Mouse (Mus musculus) splenic B cell, adult 2 months (primary cell): Measurements from ENCODE around the gene Tepp.

ENCODE experiments used
- DNase-seq: peaks from one replicate; pipeline ENCODE4 v3.0.0-alpha.2; 2011; ENCODE audit warnings: low read depth, low spot score
- H3K27me3 ChIP-seq: 2 replicates; pipeline ENCODE4 v1.6.1; 2012; ENCODE audit warnings: mild to moderate bottlenecking, low read length, moderate library complexity, mixed read lengths; ENCODE audit not compliant: control insufficient read depth, poor library complexity, insufficient read depth, severe bottlenecking
- H3K36me3 ChIP-seq: 2 replicates; pipeline ENCODE4 v1.6.1; 2012; ENCODE audit warnings: mild to moderate bottlenecking, low read length, moderate library complexity, mixed read lengths; ENCODE audit not compliant: control insufficient read depth, poor library complexity, insufficient read depth, severe bottlenecking

Gene Tepp

GRCm38 (mm10) chr8:95346643-95347545, 36.5 kb downstream of the Tepp start:
- H3K36me3 ChIP-seq, result peaks cover 2% of the 10 kb centered on the region; the same call in 1 of the 2 replicates
- DNase-seq, result peak; percentile 71
- H3K27me3 ChIP-seq, result peaks cover under 1% of the 10 kb centered on the region; the same call in 1 of the 2 replicates

- peaks cover 2% of the 10 kb centered on the region; the same call in 1 of the 2 replicates for H3K36me3 ChIP-seq
- DNase-seq, result no peak
These were observed 38.0 kb downstream of the Tepp start for GRCm38 (mm10) chr8:95348356-95348755.

GRCm38 (mm10) chr8:95348811-95349630, 38.7 kb downstream of the Tepp start:
- peak; percentile 29 for DNase-seq
- Histone ChIP-seq H3K27me3 (peaks cover 3% of the 10 kb centered on the region; the same call in 1 of the 2 replicates), H3K36me3 (peaks cover 2% of the 10 kb centered on the region; the same call in 1 of the 2 replicates)

More at GRCm38 (mm10) chr8:95348356-95348755, 38.0 kb downstream of the Tepp start:
- H3K27me3 ChIP-seq, result peaks cover 2% of the 10 kb centered on the region; the same call in 1 of the 2 replicates

- 0 out of 2 replicates have a peak, but pooled peaks cover under 1% of the 10 kb centered on the region for H3K36me3 ChIP-seq
- peaks cover 3% of the 10 kb centered on the region; the same call in 1 of the 2 replicates for H3K27me3 ChIP-seq
- DNase-seq, result no peak
These were observed 41.1 kb downstream of the Tepp start for GRCm38 (mm10) chr8:95351461-95351860.

- DNase-seq, result no peak
These were observed 41.9 kb downstream of the Tepp start, which contains the start of gene Mmp15 for GRCm38 (mm10) chr8:95352151-95352870. Gene Mmp15 (plus strand): TSS chr8:95352268.

GRCm38 (mm10) chr8:95352871-95353866, 42.8 kb downstream of the Tepp start:
- Histone ChIP-seq H3K27me3 (peaks cover 3% of the 10 kb centered on the region; the same call in 1 of the 2 replicates), H3K36me3 (no peaks in the 10 kb centered on the region)
- DNase-seq, result no peak

More at GRCm38 (mm10) chr8:95352151-95352870, 41.9 kb downstream of the Tepp start, which contains the start of gene Mmp15:
- Histone ChIP-seq H3K27me3 (peaks cover 3% of the 10 kb centered on the region; the same call in 1 of the 2 replicates), H3K36me3 (no peaks in the 10 kb centered on the region)

- no peak for DNase-seq
- H3K36me3 ChIP-seq, result no peaks in the 10 kb centered on the region
- peaks cover 3% of the 10 kb centered on the region; the same call in 1 of the 2 replicates for H3K27me3 ChIP-seq
These were observed 44.2 kb downstream of the Tepp start for GRCm38 (mm10) chr8:95354606-95355005.

GRCm38 (mm10) chr8:95358550-95359411, 48.4 kb downstream of the Tepp start:
- H3K36me3 ChIP-seq, result no peaks in the 10 kb centered on the region
- H3K27me3 ChIP-seq, result peaks cover 2% of the 10 kb centered on the region; the same call in 1 of the 2 replicates
- no peak for DNase-seq

- Histone ChIP-seq H3K27me3 (no peaks in the 10 kb centered on the region; the same call in 1 of the 2 replicates), H3K36me3 (no peaks in the 10 kb centered on the region)
- peak; percentile 27 for DNase-seq
These were observed 50.0 kb downstream of the Tepp start for GRCm38 (mm10) chr8:95360181-95361015.

GRCm38 (mm10) chr8:95361016-95361341, 50.6 kb downstream of the Tepp start:
- no peaks in the 10 kb centered on the region; the same call in 1 of the 2 replicates for H3K27me3 ChIP-seq
- no peaks in the 10 kb centered on the region for H3K36me3 ChIP-seq
- no peak for DNase-seq

- no peak for DNase-seq
- Histone ChIP-seq H3K27me3 (no peaks in the 10 kb centered on the region), H3K36me3 (no peaks in the 10 kb centered on the region)
These were observed 51.9 kb downstream of the Tepp start for GRCm38 (mm10) chr8:95362272-95362671.

- no peaks in the 10 kb centered on the region for H3K27me3 ChIP-seq
- no peaks in the 10 kb centered on the region for H3K36me3 ChIP-seq
- DNase-seq, result no peak
These were observed 53.5 kb downstream of the Tepp start for GRCm38 (mm10) chr8:95363849-95364248.
